Mouse (Mus musculus) kidney, postnatal 10 days (tissue): Measurements from ENCODE around the gene Ssr1.

Source experiments
- DNase-seq: peaks from one replicate; pipeline ENCODE4 v3.0.0; 2021; ENCODE audit warnings: mixed read lengths

The Ssr1 gene

DNA sequence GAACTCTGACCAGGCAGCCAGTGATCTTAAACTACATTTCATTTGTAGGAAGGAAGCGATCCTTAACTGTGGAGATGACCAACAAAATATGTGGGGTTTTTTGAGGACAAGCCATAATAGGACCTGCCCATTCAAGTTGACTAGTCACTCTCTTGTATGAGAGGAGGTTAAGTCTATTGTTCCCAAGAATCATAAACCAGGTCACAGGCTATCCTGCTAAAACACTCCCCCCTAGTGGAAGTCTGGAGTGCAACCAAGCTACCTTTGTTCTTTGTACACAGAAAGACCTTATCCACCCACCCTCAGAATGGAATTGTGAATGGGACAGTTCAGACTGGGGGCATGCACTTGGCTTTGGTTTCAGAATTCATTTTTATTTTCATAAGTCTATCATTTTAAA, 49.7 kb downstream of the Ssr1 start:
- DNase-seq = peak; percentile 65

DNA sequence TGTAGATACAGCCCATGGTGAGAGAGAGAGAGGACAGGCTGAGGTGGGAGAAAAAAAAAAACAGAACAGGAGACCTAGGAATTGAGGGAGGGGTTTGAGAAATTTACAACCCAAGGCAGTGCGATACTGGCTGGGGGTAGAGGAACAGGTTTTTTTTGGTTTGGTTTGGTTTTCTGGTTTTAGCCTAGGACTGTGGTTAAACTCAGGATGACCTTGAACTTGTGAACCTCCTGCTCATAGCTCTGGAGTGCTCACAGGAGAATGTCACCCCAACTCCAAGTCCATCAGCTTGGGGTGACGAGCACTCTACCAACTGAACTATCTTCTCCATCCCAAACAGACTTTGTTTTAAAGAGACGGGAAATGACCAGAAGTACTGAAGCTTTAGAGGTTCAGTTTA, 50.6 kb downstream of the Ssr1 start:
- DNase-seq = no peak

DNA sequence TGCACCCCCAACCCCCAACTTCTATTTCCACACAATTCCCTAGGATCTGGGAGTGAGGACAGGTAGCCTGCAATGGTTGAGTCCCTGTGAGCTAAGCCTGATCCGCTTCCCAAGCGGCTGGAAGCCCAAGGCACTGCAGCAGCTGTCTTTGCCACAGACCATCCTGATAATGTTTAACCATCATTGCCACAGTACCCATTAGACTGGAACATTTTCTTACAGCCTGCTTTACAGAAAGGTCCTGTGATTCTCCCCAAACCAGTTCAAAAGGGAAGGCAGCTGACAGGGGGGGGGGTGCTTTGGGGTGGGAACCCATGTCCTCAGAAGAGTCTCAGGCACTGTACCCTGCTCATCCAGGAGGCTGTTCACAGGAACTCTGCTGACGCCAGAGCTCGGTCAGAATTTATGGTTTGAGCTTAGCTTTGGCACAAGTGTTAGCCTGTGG, 51.1 kb downstream of the Ssr1 start:
- DNase-seq = peak; percentile 56

DNA sequence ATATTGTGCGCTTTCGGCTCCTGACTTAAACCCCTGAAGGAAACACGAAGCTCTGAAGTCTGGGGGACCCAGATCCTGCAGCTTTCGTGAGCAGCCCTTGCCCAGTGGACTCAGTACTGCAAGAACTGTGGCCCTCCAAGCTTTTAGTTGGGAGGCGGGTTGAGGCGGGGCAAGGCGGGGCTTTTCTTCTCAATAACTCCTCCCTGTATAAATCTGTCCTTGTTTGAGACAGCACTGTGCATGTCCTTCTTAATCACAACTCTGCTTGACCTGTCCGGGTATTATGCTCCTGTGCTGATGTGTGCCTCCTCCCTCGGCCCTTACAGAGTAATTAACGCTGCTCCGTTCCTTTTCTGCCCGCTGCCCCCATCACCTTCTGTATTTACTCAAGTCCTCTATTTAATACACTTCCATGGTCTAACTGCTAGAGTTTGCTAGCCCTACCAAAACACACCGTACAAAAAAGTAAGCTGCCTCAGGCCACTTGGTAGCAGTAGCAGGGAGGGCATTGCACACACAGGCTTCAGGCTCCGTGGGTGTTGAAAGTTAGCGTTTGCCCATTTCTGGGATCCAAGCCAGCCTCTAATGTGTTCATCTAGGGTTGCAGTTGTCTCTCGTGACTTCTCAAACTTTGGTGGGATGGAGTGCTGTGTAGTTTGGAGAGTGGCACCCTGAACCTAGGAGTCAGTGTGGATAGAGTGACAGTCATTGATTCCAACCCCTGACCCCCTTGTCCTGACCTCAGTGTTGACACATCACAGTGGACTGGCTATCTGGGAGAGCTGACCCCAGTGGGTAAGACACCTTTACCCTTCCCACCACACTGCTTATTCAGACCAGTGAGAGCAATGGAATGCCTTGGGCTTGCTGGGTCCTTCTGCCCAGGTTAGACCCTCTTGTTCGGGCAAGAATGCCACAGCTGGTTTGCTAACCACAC, 51.8 kb downstream of the Ssr1 start:
- peak; percentile 57 for DNase-seq

DNA sequence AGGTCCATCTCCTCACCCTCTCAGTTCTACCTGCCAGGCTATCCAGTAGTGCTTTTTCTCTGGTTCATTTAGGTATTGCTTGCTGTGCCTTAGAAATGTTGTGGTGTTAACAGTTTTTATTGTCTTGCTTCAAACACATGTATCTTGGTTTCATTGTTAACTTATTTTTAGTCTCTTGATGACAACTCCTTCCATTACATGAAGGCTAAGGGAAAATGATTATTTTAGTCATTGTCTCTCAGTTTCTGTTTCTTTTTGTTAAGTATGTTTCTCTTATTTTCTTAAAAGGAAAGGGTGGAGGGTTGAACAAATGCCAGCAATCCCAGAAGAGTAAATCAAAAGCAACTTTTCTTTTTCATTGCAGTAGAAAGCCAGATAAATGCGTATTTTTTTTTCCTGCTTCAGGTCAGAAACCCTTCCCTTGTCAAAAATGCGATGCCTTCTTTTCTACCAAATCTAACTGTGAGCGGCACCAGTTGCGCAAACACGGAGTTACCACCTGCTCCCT, 52.8 kb downstream of the Ssr1 start:
- no peak for DNase-seq

DNA sequence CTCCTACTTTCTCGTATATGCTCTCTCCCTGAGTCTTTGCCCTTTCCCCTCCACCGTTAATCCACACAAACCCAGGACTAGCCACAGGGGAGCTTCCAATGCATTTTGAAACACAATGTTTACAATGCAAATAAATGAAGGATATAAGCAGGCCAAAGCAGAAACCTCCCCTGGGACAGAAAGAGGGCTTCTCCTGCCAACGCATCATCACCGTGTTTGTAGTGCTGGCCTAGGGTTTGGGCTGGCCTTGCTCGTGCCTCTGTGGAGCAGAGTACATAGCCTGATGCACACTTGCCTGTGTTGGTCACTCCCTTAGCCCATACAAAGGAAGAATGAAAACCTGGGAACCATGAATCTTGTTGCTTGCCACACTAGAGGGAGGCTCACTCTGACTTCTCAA, 53.4 kb downstream of the Ssr1 start:
- DNase-seq = no peak

DNA sequence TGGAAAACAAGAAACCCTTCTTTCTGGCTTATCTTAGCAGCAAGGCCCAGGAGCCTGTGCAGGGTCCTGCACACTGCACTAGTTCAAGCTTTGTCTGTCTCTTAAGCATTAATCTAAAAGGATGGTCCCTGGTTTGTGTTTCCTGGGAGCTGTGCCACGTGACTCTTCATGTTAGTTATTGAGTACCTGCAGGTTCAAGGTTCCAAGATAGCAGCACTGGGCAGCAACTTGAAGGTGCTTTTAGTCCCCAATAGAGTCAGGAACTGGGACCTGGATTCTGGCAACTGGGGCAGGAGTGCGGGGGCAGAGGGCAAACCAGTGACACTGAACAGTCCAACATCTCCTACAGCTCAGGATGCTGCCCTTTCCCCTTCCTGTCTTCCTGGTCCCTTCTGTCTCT, 53.9 kb downstream of the Ssr1 start:
- DNase-seq = no peak

DNA sequence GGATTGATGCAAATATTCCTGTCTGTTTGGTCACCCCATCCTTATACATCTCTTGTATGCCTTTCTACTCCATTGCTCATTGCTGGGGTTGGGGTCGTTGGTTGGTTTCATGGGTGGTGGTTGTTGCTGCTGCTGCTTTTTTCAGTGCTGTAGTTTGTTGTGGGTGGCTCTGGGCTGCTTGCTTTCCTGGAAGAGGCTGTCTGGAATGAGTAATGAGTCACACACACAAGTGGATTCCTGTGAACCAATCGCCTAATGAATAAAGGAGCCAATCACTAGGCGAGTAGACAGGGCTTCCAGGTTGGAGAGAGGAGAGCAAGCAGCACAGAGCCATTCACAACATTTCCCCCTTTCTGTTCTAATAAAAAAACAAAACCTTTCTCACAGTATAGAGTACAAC, 57.7 kb downstream of the Ssr1 start:
- no peak for DNase-seq

DNA sequence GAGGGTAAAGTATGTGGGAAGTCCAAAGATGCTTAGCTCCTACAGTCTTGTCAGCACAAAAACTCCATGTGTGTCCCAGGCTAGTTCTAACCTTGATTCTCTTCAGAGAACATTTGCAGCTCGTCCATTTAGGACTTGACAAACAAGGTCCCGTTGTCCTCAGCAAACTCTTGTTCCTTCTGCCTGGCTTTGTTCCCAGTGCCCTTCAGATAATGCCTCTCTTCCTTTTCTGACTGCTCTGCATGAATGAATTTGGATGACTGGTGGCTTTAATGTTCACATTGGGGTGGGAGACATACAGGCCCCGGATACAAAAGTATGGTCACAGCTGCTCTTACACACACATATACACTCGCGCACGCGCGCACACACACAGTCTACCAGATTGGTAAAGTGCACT, 59.1 kb downstream of the Ssr1 start:
- DNase-seq = no peak

DNA sequence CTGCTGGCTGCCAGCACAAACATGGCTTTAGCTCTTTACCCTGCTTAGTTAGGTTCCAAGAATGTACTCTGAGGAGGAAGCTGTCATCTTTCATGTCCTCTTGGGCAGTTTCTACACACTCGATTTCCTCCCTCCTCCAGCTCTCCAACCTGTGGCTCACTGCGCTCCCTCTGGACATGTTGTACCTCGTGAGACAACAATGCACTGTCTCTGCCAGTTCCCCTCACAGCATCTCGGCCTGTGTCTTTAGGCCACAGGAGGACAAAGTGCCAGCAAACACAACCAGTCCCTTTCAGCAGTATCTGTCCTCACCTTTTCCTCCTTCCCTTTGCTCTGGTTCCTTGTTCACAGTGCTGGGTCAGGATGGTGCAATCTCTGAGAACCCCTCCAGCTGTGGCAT, 59.9 kb downstream of the Ssr1 start:
- DNase-seq = no peak

DNA sequence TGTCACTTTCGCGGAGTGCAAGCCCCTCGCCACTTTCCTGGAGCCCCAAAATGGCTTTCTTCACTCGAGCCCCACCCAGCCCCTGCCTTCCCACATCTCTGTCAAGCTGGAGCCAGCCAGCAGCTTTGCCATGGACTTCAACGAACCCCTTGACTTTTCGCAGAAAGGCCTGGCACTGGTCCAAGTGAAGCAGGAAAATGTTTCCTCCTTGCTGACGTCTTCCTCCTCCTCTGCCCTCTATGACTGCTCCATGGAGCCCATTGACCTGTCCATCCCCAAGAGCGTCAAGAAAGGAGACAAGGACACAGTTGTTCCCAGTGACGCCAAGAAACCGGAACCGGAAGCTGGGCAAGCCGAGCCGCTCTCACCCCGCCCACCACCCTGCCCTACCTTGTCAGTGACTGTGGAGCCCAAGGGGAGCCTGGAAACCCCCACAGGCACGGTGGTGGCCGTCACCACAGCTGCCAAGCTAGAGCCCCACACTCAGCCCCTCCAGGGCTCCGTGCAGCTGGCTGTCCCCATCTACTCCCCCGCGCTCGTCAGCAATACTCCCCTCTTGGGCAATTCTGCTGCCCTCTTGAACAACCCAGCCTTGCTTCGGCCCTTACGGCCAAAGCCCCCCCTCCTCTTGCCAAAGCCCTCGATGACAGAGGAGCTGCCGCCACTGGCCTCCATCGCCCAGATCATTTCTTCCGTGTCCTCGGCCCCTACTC, 62.7 kb downstream of the Ssr1 start:
- DNase-seq = peak; percentile 66

DNA sequence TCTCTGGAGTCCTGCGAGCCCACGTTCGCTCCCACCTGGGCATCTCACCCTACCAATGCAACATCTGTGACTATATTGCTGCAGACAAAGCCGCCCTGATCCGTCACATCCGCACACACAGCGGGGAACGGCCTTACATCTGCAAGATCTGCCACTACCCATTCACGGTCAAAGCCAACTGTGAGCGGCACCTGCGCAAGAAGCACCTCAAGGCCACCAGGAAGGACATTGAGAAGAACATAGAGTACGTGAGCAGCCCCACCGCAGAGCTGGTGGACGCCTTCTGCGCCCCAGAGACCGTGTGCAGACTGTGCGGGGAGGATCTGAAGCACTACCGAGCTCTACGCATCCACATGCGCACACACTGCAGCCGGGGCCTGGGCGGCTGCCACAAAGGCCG, 63.4 kb downstream of the Ssr1 start:
- DNase-seq = no peak

DNA sequence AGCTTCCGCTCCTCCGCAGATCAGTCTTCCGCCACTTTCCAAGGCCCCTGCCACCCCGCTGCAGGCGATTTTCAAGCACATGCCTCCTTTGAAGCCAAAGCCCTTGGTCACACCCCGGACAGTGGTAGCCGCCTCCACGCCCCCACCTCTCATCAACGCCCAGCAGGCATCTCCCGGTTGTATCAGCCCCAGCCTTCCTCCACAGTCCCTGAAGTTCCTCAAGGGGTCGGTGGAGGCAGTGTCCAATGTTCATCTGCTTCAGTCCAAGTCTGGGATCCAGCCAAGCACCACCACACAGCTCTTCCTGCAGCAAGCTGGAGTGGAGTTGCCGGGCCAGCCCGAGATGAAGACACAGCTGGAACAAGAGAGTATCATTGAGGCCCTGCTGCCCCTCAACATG, 63.9 kb downstream of the Ssr1 start:
- no peak for DNase-seq

DNA sequence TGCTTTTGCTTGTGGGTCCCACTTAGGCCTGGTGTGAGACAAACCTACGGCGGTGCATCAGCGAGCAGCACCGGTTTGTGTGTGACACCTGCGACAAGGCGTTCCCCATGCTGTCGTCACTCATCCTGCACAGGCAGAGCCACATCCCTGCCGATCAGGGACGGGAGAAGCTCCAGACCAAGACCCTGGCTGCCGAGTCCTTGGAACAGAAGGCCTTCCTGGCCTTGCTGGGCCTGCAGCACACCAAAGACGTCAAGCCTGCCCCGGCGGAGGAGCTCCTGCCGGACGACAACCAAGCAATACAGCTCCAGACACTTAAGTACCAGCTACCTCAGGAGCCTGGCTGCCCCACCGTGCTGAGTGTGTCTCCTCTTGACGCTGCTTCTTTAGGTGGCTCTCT, 64.5 kb downstream of the Ssr1 start:
- DNase-seq = no peak

DNA sequence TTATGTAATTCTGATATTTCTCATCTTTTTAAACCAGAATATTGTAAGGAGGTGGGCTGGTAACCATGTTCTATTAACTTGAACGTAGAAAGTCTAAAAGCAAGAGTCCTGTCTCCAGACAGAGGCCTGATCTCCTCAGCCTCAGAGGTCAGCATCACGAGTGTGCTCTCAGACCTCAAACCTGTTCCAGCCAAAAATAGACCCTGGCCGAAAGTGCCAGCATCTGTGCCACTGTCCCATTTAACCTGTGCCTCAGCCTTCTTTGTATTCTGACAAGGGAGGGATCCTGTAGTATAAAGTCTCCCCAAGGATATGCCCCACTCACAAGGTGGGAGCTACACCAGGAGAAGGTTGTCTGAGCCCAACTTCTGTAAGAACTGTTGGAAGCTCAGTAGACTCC, 67.6 kb downstream of the Ssr1 start:
- no peak for DNase-seq

DNA sequence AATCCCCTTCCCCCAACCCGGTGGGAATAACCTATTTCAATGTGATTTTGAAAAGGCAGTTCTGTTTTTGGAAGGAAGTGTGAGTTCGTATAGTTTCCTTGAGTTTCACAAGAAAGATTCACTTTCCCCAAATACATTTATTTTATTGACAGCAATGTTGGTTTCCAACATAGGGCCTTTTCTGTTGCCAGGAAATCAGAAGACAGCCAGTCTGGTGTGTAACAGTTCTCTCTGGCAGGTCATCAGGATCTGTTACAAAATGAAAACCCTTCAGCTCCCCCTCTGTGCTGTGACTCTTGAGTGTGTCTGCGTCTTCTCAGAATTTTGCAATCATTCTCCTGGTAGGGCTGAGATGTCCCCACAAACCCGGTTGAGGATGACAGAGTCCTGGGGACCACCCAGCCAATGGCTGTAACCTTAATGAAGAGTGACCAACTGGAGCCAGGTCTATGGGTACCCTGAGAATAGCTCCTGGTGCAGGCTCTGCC, 69.5 kb downstream of the Ssr1 start:
- DNase-seq = no peak

DNA sequence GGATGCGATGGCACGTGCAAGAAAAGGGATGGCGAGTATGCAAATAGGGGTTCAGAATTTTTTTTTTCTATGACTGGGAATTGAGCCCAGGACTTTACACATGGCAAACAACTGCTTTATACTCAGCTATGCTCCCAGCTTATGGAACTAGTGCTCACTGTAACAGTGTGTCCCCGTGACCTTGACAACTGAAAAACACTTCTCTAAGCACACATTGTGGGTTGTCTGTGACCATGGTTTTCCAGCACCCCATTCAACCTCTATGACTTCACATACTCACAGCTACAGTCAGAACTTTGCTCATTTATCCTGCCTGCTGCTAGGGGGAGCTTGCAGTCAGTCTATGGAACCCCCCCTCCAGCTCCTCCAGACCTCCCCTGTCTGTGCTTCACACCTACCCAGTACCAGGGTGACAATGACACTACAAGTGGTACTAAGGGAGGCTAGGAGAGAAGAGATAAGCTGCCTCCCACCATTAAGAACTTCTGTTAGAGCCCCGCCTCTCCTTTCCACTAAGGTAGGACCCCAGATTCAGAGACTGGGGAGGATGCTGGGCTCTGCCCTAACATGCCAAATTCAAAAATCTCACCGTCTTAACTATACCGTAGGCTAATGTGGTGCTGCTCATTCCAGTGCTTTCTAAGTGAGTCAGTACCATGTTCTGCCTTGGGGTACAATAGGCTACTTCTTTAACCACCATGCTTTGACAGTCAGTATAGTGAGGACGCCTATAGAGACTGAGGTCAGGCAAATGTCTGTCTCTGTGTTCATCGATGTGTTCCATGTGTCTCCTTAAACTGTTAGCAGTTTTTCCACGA, 70.2 kb downstream of the Ssr1 start:
- DNase-seq = no peak

DNA sequence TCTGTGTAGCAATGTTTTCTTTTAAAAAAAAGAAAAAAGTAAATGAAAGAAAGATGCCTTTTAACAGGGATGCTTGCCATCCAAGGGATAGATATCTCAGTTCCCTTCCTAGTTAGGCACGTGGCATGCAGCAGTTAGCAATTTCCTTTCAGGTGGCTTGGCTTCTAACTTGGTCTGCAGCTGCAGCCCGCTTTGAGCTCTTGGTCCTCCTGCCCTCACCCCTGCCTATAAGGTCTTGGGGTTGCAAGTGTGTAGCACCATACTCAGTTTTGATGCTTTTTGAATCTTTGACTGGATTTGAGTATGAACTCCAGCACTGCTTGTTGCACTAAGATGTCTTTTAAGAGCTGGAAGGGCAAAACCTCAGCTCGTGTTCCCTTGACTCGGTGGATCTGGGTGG, 70.9 kb downstream of the Ssr1 start:
- no peak for DNase-seq

DNA sequence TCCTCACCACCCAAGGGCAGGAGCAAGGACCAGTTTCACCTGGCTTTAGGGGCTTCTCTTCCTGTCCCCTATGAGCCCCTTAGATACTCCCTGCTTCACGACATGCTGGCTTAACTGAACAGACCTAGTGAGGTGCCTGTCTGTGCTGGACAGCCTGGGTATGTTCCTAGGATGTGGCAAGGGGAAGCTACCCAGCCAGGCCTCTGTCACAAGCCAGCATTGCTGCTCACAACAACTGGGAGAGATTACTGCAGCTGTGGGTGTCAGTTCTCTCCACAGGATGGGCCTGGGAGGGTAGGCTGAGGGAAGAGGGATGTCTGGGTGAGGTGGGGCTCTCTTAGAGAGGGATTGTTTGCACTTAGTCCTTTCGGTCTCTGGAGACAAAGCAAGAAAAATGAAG, 73.3 kb downstream of the Ssr1 start:
- no peak for DNase-seq

DNA sequence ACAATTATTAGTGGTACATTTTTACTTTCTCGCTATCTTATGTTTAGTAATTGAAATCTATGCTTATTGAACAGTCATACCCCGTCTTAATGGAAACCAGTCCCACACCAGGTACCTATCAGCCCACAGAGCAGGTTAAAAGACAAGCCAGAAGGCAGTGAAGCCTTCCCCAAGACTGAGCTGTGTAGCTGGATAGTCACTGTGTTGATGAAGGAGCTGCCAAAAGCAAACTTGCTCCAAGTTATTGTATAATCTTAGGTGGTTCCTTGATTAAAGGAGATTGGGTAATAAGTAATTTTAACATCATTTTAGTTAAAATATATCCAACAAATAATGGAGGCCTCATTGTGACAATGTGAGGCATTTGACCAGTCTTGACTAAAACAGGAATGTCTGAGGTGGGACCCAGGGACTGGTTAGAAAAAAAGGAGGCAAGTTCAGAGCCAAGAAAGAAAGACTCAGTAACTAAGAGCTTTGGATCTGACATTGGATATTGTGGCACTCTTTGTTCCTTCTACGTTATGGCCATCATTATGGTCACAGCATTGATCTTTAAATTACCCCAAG, 74.2 kb downstream of the Ssr1 start:
- DNase-seq = peak; percentile 45

DNA sequence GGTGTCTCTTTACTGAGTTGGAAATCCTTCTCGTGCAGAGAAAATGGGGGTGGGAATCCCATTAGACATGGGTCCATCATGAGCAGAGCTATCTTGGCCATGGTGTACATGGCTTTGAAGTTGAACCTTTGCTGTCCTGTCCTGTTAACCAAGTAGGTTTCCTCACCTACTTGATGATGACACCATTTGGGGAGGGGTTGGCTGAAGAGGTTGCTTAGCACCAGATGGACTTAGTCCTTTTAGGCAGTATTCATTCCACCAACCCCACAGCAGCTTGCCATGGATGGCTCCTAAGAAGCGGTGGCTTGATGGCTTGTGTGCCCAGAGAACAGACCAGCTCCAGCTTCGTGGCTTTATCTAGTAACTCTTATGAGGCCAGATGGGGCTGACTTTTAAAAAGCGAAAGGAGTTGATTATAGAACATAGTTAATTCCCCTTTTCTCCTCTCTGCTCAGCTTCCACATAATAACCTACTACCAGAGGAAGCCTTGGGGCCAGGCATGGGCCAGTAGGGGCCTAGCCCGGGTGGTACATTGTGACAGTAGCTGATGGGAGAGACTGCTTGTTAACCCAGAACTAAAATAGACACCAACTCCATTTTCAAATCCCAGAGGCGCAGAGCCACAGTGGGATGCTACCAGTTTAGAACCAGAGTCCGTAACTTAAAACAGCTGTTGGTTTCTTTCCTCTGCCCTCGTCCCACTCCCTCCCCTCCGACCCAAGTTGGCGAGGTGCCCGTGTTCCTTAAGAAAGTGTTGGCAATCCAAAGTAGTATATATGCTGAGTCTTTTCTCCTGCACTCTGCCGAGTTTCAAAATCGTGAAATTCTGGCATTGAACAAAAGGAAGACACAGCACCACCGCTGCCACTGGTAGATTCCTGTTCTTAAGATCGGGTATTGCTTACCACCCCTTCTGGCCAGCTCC, 75.4 kb downstream of the Ssr1 start:
- DNase-seq = peak; percentile 47
